Mouse (Mus musculus) MEL (cell line): ENCODE measurements around the gene Gm45233.

Experiments used
- CHD2 ChIP-seq: IDR thresholded peaks from 2 replicates; pipeline ENCODE4 v1.6.1; 2011; ENCODE audit warnings: low read length, improper control_type of control experiment
- CTCF ChIP-seq, 3 experiments: IDR thresholded peaks in 2 of 3; conservative IDR thresholded peaks in 1 of 3; 2 replicates each; pipeline ENCODE4 v1.5.1; 2011 to 2012; ENCODE audit warnings: low read length in 3 of 3, low read depth in 2 of 3, mild to moderate bottlenecking in 2 of 3, improper control_type of control experiment in 1 of 3, inconsistent platforms in 1 of 3, mixed read lengths in 1 of 3, moderate library complexity in 1 of 3; ENCODE audit not compliant: control insufficient read depth in 1 of 3, insufficient read depth in 1 of 3, poor library complexity in 1 of 3, severe bottlenecking in 1 of 3
- MAZ ChIP-seq: IDR thresholded peaks from 2 replicates; pipeline ENCODE4 v1.6.1; 2012; ENCODE audit warnings: low read depth, mild to moderate bottlenecking, inconsistent platforms, low read length, improper control_type of control experiment
- POLR2A ChIP-seq, 2 experiments: IDR thresholded peaks; 2 replicates each; pipeline ENCODE4 v1.6.1; 2011 to 2012; ENCODE audit warnings: low read length in 2 of 2, mild to moderate bottlenecking in 2 of 2, control low read depth in 1 of 2, improper control_type of control experiment in 1 of 2, low read depth in 1 of 2, moderate library complexity in 1 of 2; ENCODE audit not compliant: control insufficient read depth in 1 of 2, insufficient read depth in 1 of 2, poor library complexity in 1 of 2
- POLR2AphosphoS2 ChIP-seq: IDR thresholded peaks from 2 replicates; pipeline ENCODE4 v1.6.1; 2011; ENCODE audit warnings: low read length, improper control_type of control experiment
- RCOR1 ChIP-seq: IDR thresholded peaks from 2 replicates; pipeline ENCODE4 v1.6.1; 2012; ENCODE audit warnings: low read depth, mild to moderate bottlenecking, inconsistent platforms, low read length, improper control_type of control experiment
- TAL1 ChIP-seq: IDR thresholded peaks from 2 replicates; pipeline ENCODE4 v1.6.1; 2012; ENCODE audit warnings: mild to moderate bottlenecking, inconsistent platforms, low read length, moderate library complexity, mixed read lengths
- TCF12 ChIP-seq: IDR thresholded peaks from 2 replicates; pipeline ENCODE4 v1.6.1; 2014; ENCODE audit warnings: low read depth, mild to moderate bottlenecking, inconsistent platforms, low read length, improper control_type of control experiment, moderate library complexity
- USF1 ChIP-seq: IDR thresholded peaks from 2 replicates; pipeline ENCODE4 v1.6.1; 2014; ENCODE audit warnings: low read depth, mild to moderate bottlenecking, inconsistent platforms, low read length, improper control_type of control experiment, moderate library complexity

DNA sequence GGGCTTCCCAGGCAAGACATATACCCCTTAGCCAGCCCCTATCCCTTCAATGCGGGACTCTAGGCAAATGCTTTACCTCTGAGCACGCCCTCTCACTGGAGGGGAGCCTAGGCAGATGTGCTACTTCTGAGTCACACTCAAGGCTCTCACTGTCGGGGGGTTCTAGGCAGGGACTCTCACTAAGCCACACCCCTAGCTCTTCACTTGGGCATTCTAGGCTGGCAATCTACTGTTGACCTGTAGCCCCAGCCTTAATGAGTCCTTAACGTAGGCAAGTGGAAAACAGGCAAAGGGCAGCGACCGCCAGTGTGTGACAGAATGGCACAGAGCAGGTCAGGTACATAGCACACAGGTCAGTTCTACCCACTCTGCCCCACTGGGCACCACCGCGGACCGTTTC is 46.9 kb downstream of the Gm45233 start:
- no peak for TF ChIP-seq CTCF (IDR thresholded peaks at IDR 0.05 in 2 of 3, conservative IDR thresholded peaks at IDR 0.05 in 1 of 3; ENCODE audit: control insufficient read depth in 1 of 3, insufficient read depth in 1 of 3, low read depth in 2 of 3, low read length in 3 of 3, poor library complexity in 1 of 3, severe bottlenecking in 1 of 3)
- TF ChIP-seq MAZ: no peak
- TF ChIP-seq TCF12: no peak
- no peak for TF ChIP-seq TAL1
- TF ChIP-seq POLR2A (IDR thresholded peaks at IDR 0.05; ENCODE audit: control insufficient read depth in 1 of 2, insufficient read depth in 1 of 2, low read depth in 1 of 2, low read length in 2 of 2, poor library complexity in 1 of 2): no peak
- no peak for TF ChIP-seq POLR2AphosphoS2
- TF ChIP-seq USF1: no peak
- no peak for TF ChIP-seq CHD2
- no peak for TF ChIP-seq RCOR1
